11 mouse cellular contexts compared by ENCODE assay signal in genomic region chr4:155571442-155571841, GRCm38 (mm10). TPM values are rescaled to one million over a fixed set of nuclear protein-coding genes. Genes with fewer than 3 reads are reported as not detected.
A peak's percentile ranks its signal among the peaks of the same experiment; 100 is the strongest.
DNase-seq lines count a peak whose midpoint lies in the region; ATAC-seq lines count a peak whose summit lies in the region.
"Had no signal": no experiment of that assay in that cellular context is flagged by ENCODE, and none has a peak within 500 bp of the region (broad histone marks: within the 10 kb centered on the region; RNA-seq: fewer than 3 reads in every experiment).

No protein-coding gene starts in this region.

- peak; percentile 83 for DNase-seq in 416B (ENCODE audit: low read depth)
- no peak for DNase-seq in embryo, embryonic 9.5 days (ENCODE audit: extremely low spot score)
- no peak for DNase-seq in frontal cortex, postnatal 36 days (ENCODE audit: low spot score in 2 of 2)
- DNase-seq: cerebellum, adult 9-10 months; forebrain, postnatal 0 days; kidney, adult 8-10 months had no signal

- peak; percentile 39 for ATAC-seq in CD4-positive, CD25-positive, alpha-beta regulatory T cell, adult 4 months
- peak; percentile 4; the same call in 1 of the 2 replicates for ATAC-seq in common myeloid progenitor, adult 5-6 weeks (replicated peaks; ENCODE audit: low read depth, poor library complexity, severe bottlenecking)
- ATAC-seq in megakaryocyte, adult 5-6 weeks (ENCODE audit: poor library complexity, severe bottlenecking), result peak; percentile 62
- no peak for ATAC-seq in frontal cortex, adult (ENCODE audit: low TSS enrichment)
- ATAC-seq: forebrain, postnatal 0 days; midbrain, embryonic 16.5 days had no signal

RNA-seq across cellular contexts. Expression of gene Nadk, which starts 9.3 kb away (rescaled TPM):
- polyA plus RNA-seq in CD4-positive, CD25-positive, alpha-beta regulatory T cell, adult 4 months (2017; shearing (Covaris generic)), result 10 to 100 TPM; 64.7 to 81.5 TPM
- 50.8 and 57.0 TPM in 2 replicates for total RNA-seq in common myeloid progenitor, adult 5-6 weeks (2017)
- 205 and 220 TPM in 2 replicates for total RNA-seq in megakaryocyte, adult 5-6 weeks (2015)
- total RNA-seq in megakaryocyte, adult 5-6 weeks (2017), result 180 and 208 TPM in 2 replicates

RNA-seq across cellular contexts. Expression of gene Slc35e2, which starts 29.8 kb away (rescaled TPM):
- 1 to 10 TPM; 9.1 to 9.7 TPM for polyA plus RNA-seq in CD4-positive, CD25-positive, alpha-beta regulatory T cell, adult 4 months (2017; shearing (Covaris generic))
- 14.2 and 15.8 TPM in 2 replicates for total RNA-seq in common myeloid progenitor, adult 5-6 weeks (2017)
- 10.1 and 18.8 TPM in 2 replicates for total RNA-seq in megakaryocyte, adult 5-6 weeks (2015)
- 8.7 and 12.8 TPM in 2 replicates for total RNA-seq in megakaryocyte, adult 5-6 weeks (2017)

RNA-seq across cellular contexts. Expression of gene Cdk11b, which starts 53.2 kb away (rescaled TPM):
- 100 to 1,000 TPM; 121 to 144 TPM for polyA plus RNA-seq in CD4-positive, CD25-positive, alpha-beta regulatory T cell, adult 4 months (2017; shearing (Covaris generic))
- 50.8 and 66.1 TPM in 2 replicates for total RNA-seq in common myeloid progenitor, adult 5-6 weeks (2017)
- total RNA-seq in megakaryocyte, adult 5-6 weeks (2015), result 43.2 and 57.8 TPM in 2 replicates
- 48.1 and 81.5 TPM in 2 replicates for total RNA-seq in megakaryocyte, adult 5-6 weeks (2017)
